Mouse (Mus musculus): ENCODE results near the gene Gpha2.

The Gpha2 gene

DNA sequence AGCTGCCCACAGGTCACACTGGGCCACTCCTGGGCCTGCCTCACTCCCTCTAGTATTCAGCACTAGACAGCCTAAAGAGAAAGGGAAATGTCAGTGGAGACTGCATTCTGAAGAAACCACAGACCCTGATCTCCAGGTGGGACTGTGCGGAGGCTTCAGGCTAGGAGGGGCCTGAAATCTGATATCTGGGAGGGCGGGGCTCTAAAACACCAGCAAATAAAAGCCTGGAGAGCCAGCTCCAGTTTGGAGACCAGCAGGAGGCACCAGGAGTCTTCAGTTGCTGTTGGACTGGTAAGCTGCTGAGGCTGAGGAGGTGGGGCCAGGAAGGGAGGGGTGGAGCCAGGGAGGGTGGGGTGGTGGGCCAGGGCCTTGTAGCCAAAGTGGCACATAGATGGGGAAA, at the start of gene Gpha2:
Gene Gpha2 (plus strand): TSS at position 246 of the 400 bp plus-strand sequence.
- in situ Hi-C loops (cut with MboI, MseI): no loop called here

DNA sequence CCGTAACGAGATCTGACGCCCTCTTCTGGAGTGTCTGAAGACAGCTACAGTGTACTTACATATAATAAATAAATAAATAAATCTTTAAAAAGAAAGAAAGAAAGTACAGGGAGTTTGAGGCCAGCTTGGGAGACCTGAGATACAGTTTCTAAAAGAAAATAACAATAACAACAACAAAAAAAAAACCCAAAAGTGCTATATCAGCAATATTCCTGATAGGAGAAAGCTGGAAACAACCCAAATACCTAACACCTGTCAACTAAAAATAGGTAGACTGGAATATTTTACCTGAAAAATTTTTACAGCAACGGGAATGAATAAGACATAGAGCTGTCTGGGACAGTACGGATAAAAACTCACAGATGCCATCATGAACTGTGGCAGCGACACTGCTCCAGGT, 47.4 kb upstream of the Gpha2 start:
- in situ Hi-C loops (cut with MboI, MseI): loop anchor here (5.0 kb wide), 1 partner anchor 504 kb away; no protein-coding TSS in a partner anchor

DNA sequence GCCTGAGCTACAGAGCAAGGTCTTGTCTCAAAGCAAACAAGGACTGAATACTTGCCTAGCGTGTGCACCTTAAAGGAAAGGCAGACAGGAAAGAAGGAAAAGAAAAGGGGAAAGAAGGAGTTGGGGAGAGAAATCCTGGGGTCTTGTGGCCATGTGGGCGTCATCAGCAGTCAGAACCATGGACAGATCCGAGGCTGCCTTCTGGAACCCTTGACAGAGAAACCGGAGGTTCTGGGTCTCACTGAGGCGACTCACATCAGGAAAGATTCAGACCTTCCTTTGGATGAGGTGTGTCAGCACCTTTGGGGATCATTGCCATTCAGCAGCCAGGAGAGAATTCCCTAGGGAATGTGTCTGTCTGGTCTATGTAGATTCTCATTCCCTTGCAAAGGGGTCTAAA, 44.6 kb upstream of the Gpha2 start:
- in situ Hi-C loops (cut with MboI, MseI): no loop called here

DNA sequence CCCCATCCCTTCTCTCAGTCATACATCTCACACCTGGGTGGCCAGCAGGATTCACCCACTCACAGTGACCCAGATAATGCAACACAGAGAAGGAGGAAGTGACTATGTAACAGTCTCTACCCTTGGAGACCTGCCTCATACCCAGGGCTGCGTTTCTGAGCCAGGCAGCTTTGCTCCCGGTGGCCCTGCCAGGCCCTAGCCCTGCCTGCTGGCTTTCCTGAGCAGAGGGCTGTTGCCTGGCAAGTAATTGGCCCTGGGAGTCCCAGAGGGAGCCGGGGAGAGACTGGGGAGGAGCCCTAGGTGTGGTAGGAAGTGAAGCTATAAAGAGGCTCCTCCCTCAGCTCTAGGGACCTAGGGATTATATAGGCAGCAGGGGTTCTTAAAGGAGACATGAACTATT, 43.6 kb upstream of the Gpha2 start:
- in situ Hi-C loops (cut with MboI, MseI): no loop called here

DNA sequence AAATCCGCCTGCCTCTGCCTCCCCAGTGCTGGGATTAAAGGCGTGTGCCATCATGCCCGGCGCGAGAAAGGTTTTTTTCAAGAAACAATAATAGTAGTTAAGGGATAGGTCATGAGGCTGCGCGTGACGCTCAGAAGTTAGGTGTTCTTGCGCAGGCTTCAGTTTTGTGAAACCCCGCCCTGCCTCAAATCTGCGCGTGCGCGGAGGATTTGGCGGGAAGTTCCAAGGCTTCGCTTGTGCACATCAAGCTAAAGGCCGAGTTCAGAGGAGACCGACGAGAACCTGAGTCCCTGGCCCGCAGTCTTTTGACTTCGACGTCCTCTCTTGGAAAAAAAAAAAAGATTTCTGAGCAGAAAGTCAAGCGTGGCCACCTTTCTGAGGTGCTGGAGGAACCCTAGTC, 42.0 kb upstream of the Gpha2 start, which contains the start of gene Majin:
Gene Majin (plus strand): TSS at position 258 of the 400 bp plus-strand sequence.
- in situ Hi-C loops (cut with MboI, MseI): no loop called here

DNA sequence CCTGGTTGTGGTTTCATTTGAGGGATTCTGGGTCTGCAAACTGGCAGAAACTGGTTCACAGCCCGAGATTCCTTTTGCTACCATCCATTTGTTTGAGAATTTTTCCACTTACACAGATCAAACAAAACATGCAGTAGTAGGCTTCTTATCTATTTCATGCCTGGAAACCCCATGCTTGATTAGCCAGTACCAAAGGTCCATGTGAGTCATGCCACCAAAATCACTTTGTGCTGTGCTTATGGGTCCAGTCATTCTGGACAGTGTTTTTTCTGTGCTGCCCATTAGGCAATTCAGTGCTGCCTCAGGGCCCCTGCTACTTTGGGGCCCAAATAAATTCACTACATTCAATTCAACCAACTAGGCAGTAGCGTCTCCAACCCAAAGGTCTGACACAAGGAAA, 21.9 kb upstream of the Gpha2 start:
- in situ Hi-C loops (cut with MboI, MseI): no loop called here

DNA sequence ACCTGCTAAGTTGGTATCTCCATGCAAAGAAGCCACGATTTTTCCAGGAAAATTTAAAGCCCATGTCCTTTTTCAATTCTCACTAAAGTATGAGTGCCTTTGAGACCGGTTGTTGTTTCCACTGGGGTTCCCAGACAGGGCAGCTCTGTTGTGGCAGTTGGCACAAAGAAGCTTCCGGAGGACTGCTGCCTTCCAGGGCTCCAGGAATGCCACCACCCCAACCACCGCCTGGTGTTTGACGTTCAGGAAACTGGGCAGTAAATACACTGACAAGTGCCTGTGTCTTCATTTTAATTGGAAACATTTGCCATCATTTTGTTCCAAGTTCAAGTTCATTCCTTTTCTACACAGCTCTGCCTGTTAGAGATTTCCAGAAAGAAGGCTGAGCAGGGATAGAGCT, 19.5 kb upstream of the Gpha2 start:
- in situ Hi-C loops (cut with MboI, MseI): no loop called here

DNA sequence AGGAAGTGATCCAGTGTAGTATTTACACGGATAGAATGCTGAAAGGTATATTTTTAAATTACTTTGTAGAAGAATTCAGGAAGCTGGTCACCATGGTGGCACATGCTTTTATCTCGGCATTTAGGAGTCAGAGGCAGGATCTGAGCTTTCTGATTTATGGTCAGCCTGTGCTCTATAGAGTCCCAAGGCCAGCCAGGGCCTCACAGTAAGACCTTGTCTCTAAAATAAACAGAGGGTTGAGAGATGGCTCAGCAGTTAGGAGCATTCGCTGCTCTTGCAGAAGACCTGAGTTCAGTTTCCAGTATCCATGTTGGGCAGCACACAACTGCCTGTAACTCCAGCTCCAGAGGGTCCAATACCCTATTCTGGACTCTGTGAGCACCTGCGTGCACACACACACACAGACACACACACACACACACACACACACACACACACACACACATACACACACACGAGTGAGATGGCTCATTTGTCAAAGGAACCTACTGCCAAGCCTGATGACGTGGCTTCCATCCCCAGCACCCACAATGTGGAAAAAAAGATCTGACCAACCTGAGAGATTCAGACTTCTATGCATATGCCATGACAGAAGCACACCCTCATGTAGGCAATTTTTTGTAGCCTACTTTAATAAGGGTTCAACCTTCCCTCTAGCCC, 10.0 kb upstream of the Gpha2 start:
- in situ Hi-C loops (cut with MboI, MseI): no loop called here

DNA sequence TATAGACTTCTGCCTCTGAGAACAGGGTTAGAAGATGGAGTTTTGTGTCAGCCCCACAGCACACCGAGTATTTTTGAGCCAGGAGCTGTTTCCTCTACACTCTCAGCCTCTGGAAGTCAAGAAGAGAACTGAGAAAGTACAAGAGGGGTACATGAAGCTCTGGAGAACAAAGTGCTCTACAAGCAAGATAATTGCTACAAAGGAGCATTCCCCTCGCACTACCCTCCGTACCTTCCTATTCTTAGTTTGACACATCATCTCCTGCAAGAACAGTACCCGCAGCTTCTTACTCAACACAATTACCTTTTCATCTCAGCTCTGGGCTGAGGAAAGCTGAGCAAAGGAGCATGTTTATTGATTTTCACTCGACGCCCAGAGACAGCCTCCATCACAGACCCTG, 7.6 kb upstream of the Gpha2 start:
- in situ Hi-C loops (cut with MboI, MseI): no loop called here

DNA sequence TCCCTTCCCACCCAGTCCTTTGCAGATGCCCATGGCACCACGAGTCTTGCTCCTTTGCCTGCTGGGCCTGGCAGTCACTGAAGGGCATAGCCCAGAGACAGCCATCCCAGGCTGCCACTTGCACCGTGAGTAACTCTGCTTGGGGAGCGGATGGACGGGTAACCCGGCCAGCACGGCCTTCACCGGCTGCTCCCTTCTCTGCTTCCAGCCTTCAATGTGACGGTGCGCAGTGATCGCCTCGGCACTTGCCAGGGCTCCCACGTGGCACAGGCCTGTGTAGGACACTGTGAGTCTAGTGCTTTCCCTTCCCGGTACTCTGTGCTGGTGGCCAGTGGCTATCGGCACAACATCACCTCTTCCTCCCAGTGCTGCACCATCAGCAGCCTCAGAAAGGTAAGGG, 583 bp downstream of the Gpha2 start:
- in situ Hi-C loops (cut with MboI, MseI): no loop called here

DNA sequence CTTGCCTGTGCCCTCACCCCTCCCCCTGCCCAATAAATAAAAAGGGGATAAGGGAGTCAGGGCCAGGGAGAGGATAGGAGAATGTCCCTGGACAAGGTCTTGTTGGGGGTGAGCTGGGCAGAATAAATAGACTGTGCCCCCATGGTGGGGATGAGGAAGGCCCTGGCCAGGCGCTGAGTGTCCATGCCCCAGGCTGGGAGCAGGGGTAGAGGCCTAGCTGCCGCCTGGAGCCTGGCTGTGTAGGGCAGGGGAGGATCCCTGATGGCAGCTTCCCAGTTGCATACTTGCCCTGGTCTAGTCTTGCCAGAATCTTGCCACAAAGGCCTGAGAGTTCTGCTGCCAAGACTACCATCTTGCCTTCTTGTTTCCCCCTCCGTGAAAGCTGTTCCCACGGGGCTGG, 1.7 kb downstream of the Gpha2 start:
- in situ Hi-C loops (cut with MboI, MseI): no loop called here

DNA sequence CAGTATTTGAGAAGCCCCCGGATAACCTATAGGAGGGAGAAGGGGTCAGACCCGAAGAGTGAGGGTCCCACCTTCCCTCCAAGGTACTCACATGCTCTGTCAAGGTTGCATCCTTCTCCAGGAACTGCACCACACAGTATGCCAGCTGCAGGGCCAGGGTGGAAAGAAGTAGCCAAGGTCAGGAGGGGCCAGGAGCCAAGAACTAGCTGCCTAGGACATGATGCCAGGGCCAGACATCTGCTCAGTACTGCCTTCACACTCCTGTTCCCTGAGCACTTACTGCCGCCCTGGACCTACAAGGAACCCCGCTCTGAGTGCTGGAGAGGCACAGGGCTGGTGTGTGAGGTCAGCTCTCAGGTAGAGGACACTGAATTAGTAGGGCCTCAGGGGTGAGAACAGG, 4.2 kb downstream of the Gpha2 start:
- in situ Hi-C loops (cut with MboI, MseI): no loop called here

DNA sequence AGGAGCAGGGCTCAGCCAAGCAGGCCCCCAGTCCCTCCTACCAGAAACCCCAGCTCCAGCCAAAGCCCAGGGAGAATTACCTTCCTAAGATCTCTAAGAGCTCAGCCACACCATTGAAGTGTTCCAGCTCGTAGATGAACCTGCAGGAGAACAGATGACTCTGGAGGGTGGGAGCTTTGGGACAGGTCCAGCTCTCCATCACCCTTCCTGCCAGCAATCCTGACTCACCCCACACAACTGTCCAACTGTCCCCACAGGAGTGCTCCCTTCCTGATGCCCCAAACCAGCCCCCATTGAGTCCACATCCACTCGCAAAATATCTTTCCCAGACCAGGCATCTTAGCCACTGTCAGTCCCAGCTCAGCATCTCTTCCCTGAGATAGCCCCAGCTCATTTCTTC, 4.9 kb downstream of the Gpha2 start:
- in situ Hi-C loops (cut with MboI, MseI): no loop called here

DNA sequence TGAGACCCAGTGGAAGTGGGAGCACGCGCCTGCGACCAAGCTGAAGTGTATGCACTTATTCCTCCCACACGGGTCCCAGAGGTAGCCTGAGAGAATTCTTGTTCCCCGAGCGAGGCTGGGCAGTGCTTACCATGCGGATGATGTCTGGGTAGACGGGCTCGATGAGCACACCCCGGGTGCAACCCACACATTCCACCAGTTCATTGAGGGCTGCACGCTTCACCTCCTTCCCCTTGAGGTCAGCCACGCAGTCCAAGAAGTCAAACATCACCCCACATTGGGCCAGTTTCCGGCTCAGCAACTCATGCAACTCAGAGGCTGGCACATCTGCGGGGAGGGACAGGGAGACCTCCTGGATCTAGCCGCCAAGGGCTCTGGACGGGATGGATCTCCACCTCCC, 7.5 kb downstream of the Gpha2 start:
- in situ Hi-C loops (cut with MboI, MseI): no loop called here

DNA sequence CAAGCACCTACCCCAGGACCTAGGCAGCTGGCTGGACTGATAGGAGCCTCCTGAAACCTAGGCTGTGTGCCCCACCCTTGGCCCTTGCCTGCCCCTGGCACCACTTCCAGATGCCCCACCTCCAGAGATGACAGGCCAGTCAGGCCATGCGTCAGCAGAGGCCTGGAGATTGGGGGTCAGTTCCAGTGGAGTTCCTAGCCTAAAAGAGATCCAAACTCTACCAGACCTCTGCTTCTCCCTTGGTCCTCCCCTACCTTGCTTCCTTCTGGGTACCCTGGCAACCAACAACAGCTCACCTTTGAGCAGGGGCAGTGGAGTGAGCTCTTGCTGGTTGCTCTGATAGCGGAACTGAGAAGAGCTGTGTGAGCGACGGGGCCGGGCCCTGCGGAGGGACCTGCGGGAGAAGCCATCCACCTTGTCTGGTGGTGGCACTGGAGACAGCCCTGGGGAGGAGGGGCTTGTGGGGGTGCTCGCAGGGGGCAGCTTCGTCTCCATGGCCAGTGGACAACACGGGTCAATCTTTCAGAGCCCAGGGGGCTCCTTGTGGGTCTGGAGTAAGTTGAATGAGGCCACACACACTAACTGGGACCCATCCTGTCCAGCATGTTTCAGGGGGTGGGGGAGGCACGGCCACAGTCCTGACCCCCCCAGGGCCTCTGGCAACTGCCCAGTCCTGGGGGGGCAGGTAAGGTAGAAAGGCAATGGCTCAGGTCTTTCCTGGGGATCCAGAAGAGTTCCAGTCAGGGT, 8.3 kb downstream of the Gpha2 start:
- in situ Hi-C loops (cut with MboI, MseI): no loop called here

DNA sequence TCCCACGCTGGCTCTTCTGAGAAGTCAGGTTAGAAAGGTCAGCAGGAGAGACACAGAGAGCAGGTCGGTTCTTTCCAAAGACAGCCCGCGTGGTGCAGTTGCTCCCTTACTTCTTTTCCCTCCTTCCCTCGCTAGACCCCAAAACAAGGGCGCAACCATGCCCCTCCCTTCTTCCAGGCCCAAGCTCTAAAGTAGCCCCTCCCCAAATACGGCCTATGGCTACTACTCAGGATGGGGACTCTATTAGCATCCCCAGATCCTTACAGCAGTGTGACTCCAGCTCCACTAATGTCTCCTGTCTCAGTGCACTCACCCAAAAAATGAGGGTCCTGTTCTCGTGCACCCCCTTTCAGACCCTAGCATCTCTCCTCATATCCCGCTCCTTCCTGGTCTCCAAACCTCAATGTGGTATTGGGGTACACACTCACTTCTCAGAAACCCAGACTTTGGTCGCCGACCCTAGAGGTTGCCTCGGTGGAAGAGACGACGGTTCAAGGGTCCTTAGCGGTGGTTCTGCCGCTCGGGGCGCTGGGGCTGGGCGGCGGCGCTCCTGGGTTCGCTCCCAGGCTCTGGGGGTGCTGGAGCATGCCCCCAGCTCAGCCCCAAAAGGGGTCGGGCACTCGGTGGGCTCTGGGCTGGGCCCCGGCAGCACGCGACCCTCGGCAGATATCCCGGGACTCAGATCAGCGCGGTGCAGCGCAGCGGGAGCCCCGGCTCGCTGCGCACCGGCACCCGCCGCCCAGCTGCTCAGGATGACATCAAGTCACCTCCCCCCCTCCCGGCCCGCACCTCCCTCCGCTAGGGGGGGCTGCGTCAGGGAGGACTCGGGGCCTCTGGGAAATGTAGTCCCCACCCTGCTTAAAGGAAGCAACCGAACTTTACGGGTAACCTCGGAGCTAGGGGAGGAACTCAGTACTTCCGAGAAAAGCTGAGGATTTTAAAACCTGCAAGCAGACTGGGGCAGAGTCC, 9.2 kb downstream of the Gpha2 start, which contains the start of gene Ppp2r5b:
Gene Ppp2r5b (minus strand): TSS at position 789 of the 969 bp plus-strand sequence.
- in situ Hi-C loops (cut with MboI, MseI): no loop called here

DNA sequence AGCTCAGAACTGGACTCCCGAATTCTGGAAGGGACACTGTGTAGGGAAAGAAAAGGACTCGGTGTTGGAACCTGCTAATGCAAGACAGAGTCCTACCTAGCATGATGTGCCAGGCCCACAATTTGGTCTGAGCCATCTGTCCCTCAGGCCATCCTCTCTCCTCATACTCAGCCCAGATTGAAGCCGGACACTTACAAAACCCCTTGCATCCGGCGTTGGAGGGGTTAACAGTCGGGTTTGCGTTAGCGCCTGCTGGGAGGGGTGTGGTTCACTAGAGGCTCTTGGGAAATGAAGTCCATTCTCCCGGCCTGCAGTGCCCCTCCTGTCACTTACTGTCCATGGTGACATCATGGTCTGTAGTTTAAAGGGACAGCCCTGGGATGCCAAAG, 9.9 kb downstream of the Gpha2 start:
- in situ Hi-C loops (cut with MboI, MseI): no loop called here

DNA sequence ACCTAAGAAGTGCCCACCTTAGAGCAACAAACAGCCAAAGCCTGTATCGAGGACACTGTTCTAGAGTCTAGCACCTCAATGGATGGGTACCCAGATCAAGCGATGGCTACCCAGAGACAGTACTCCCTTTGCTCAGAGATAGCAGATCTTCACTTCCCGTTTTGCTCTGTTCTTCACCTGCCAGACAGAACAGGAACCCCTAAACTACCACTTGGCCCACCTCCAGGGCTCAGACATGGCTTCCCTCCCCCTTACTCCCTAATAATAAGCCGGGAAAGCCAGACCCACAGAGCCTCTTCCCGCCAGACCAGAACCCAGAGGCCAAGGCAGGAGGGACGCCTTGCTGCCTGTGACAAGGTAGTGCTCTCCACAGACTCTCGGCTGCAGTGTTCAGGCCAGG, 10.7 kb downstream of the Gpha2 start:
- in situ Hi-C loops (cut with MboI, MseI): no loop called here

DNA sequence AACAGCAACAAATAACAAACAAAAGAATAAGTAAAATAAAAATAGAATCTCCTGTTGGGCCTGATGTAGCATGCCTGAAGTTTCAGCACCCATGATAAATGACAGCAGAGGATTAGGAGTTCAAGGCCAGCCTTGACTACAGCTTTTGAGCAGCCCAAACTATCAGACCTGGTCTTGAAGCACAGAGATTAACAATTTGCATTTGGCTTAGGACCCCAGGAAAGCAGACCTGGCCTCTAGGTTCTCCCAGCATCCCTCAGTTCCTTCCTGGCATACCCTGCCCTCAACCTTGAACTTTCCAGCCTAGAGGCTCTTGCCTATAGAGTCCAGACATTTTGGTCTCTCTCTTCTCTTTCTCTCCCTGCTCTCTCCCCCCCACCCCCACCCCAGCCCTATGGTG, 12.6 kb downstream of the Gpha2 start:
- in situ Hi-C loops (cut with MboI, MseI): no loop called here

DNA sequence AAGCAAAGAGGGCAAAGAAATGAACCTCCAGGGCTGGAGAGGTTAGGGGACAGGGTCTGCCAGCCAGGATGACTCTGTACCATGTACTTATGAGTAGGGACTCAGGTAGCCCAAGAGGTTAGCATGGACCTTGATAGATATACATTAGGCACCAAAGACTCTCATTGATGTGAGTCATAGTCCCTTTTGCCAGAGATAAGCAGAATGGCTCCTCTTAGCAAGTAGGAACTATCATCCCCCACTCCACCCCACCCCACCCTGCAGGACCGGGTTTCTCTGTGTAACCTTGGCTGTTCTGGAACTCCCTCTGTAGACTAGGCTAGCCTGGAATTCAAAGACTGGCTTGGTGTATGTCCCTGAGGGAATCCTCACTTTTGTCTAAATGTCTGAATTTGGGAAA, 14.0 kb downstream of the Gpha2 start:
- in situ Hi-C loops (cut with MboI, MseI): no loop called here

DNA sequence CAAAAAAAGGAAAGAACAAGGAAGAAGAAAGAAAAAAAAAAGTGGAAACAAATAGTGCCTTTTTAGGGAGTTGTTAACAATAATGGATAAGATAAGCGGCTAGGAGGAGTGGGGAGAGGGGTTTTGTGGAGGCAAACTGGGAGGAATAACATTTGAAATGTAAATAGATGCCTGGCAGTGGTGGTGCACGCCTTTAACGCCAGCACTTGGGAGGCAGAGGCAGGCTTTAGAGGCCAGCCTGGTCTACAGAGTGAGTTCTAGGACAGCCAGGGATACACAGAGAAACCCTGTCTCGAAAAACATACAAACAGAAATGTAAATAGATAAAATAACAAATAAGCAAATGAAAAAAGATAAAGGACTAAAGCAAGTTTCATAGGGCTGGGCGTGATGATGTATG, 14.5 kb downstream of the Gpha2 start:
- in situ Hi-C loops (cut with MboI, MseI): no loop called here

Data from T-helper 1 cell (primary cell).